Mouse (Mus musculus) hindbrain, embryonic 12.5 days (tissue): Measurements from ENCODE around the gene Nod1. TPM values are rescaled to one million over a fixed set of nuclear protein-coding genes. Genes with fewer than 3 reads are reported as not detected.
"Not testable (repeated sequence)": the region's sequence is repeated elsewhere in the genome, so short reads cannot be mapped to it uniquely, and the experiment has no call there.

Source experiments
- ATAC-seq: fragments of 200-750 bp; cut with Nextera tagmentation; 2 replicates; pipeline ENCODE4 v1.8.0; 2017; ENCODE audit warnings: moderate TSS enrichment; ENCODE audit not compliant: low FRiP score
- H3K27ac ChIP-seq: fragments of 300-500 bp; sonication (generic); 2 replicates; pipeline ENCODE4 v1.5.1; 2016; ENCODE audit warnings: mild to moderate bottlenecking
- H3K27me3 ChIP-seq: fragments of 300-500 bp; sonication (generic); 2 replicates; pipeline ENCODE4 v1.6.1; 2016; ENCODE audit warnings: mild to moderate bottlenecking
- H3K36me3 ChIP-seq: fragments of 300-500 bp; sonication (generic); 2 replicates; pipeline ENCODE4 v1.6.1; 2016; ENCODE audit warnings: mild to moderate bottlenecking
- H3K4me1 ChIP-seq: fragments of 300-500 bp; sonication (generic); 2 replicates; pipeline ENCODE4 v1.6.1; 2016
- H3K4me2 ChIP-seq: fragments of 300-500 bp; sonication (generic); replicated peaks from 2 replicates; pipeline ENCODE4 v1.6.1; 2016; ENCODE audit warnings: mild to moderate bottlenecking
- H3K4me3 ChIP-seq: fragments of 300-500 bp; sonication (generic); 2 replicates; pipeline ENCODE4 v1.5.1; 2016; ENCODE audit warnings: mild to moderate bottlenecking
- H3K9ac ChIP-seq: fragments of 300-500 bp; sonication (generic); 2 replicates; pipeline ENCODE4 v1.6.1; 2016; ENCODE audit warnings: mild to moderate bottlenecking, moderate library complexity
- H3K9me3 ChIP-seq: fragments of 300-500 bp; sonication (generic); replicated peaks from 2 replicates; pipeline ENCODE4 v1.6.1; 2016; ENCODE audit warnings: mild to moderate bottlenecking
- WGBS: fragments of 180-500 bp; shearing (Covaris S2); methylation state at CpG from one replicate; pipeline ENCODE4 v1.1.7; 2016; 5-methylcytosine and 5-hydroxymethylcytosine counted together
- polyA plus RNA-seq: library from polyadenylated mRNA; unstranded; fragments of >200 nt; fragmentation: Nextera tagmentation; extraction: Ambion mirVana; gene quantifications from 2 replicates; pipeline ENCODE4 v1.2.1, GENCODE M21; 2016

Nod1 gene
- polyA plus RNA-seq, 1 experiment from 2014 or later = 5.1 TPM

GRCm38 (mm10) chr6:54972929-54973211 is 458 bp upstream of the Nod1 start:
- Histone ChIP-seq H3K27me3 (peaks cover 14% of the 10 kb centered on the region), H3K9ac (0 out of 2 replicates have a peak overlapping the region, but pooled peaks have one; percentile 57), H3K4me2 (peak overlapping the region; percentile 83), H3K4me1 (0 out of 2 replicates have a peak, but pooled peaks cover 2% of the 10 kb centered on the region), H3K4me3 (peak overlapping the region; percentile 48; the same call in 1 of the 2 replicates), H3K9me3 (no peaks in the 10 kb centered on the region), H3K36me3 (no peaks in the 10 kb centered on the region), H3K27ac (no peak overlapping the region)
- WGBS = 14% methylated on average over 5 of the region's 5 CpGs
- ATAC-seq = no peak

- Histone ChIP-seq H3K9me3 (no peaks in the 10 kb centered on the region), H3K9ac (peak overlapping the region; percentile 57; the same call in 1 of the 2 replicates), H3K27me3 (peaks cover 20% of the 10 kb centered on the region), H3K4me1 (0 out of 2 replicates have a peak, but pooled peaks cover 2% of the 10 kb centered on the region), H3K36me3 (no peaks in the 10 kb centered on the region), H3K4me3 (peak overlapping the region; percentile 48), H3K27ac (no peak overlapping the region), H3K4me2 (peak overlapping the region; percentile 83)
- 12% methylated on average over 8 of the region's 8 CpGs for WGBS
- ATAC-seq = no peak
Observed at GRCm38 (mm10) chr6:54971731-54972110, 691 bp downstream of the Nod1 start.

- no peaks in the 10 kb centered on the region for H3K9me3 ChIP-seq
- H3K9ac ChIP-seq = no peak overlapping the region
- WGBS = 84% methylated on average over 9 of the region's 9 CpGs
Observed at GRCm38 (mm10) chr6:54970506-54970905, 1.9 kb downstream of the Nod1 start.

GRCm38 (mm10) chr6:54969801-54970200 is 2.6 kb downstream of the Nod1 start:
- Histone ChIP-seq H3K27ac (no peak overlapping the region), H3K4me1 (0 out of 2 replicates have a peak, but pooled peaks cover 2% of the 10 kb centered on the region), H3K27me3 (peaks cover 22% of the 10 kb centered on the region), H3K4me3 (no peak overlapping the region), H3K9me3 (no peaks in the 10 kb centered on the region), H3K9ac (no peak overlapping the region), H3K4me2 (no peak overlapping the region), H3K36me3 (no peaks in the 10 kb centered on the region)
- no peak for ATAC-seq
- WGBS = 69% methylated on average over 2 of the region's 2 CpGs

More at GRCm38 (mm10) chr6:54970506-54970905, 1.9 kb downstream of the Nod1 start:
- no peak overlapping the region for H3K4me2 ChIP-seq
- peaks cover 22% of the 10 kb centered on the region for H3K27me3 ChIP-seq
- ATAC-seq = no peak
- no peak overlapping the region for H3K4me3 ChIP-seq
- no peaks in the 10 kb centered on the region for H3K36me3 ChIP-seq
- H3K27ac ChIP-seq = no peak overlapping the region
- H3K4me1 ChIP-seq = 0 out of 2 replicates have a peak, but pooled peaks cover 2% of the 10 kb centered on the region

GRCm38 (mm10) chr6:54967591-54967990 is 4.8 kb downstream of the Nod1 start:
- H3K9ac ChIP-seq = no peak overlapping the region
- no peak overlapping the region for H3K27ac ChIP-seq
- no peak overlapping the region for H3K4me3 ChIP-seq
- H3K4me1 ChIP-seq = no peaks in the 10 kb centered on the region
- peaks cover 19% of the 10 kb centered on the region for H3K27me3 ChIP-seq
- no peaks in the 10 kb centered on the region for H3K36me3 ChIP-seq
- 45% methylated on average over 10 of the region's 10 CpGs for WGBS
- no peaks in the 10 kb centered on the region for H3K9me3 ChIP-seq
- no peak overlapping the region for H3K4me2 ChIP-seq
- no peak for ATAC-seq

- Histone ChIP-seq H3K4me3 (no peak overlapping the region), H3K27me3 (peaks cover 10% of the 10 kb centered on the region), H3K27ac (no peak overlapping the region), H3K4me2 (no peak overlapping the region), H3K9ac (no peak overlapping the region), H3K9me3 (no peaks in the 10 kb centered on the region), H3K4me1 (no peaks in the 10 kb centered on the region), H3K36me3 (no peaks in the 10 kb centered on the region)
- WGBS = 58% methylated on average over 5 of the region's 5 CpGs
- no peak for ATAC-seq
Observed at GRCm38 (mm10) chr6:54965234-54965633, 7.2 kb downstream of the Nod1 start.

GRCm38 (mm10) chr6:54964755-54965154 is 7.7 kb downstream of the Nod1 start:
- WGBS = 44% methylated on average over 1 of the region's 1 CpGs
- Histone ChIP-seq H3K4me2 (no peak overlapping the region), H3K36me3 (no peaks in the 10 kb centered on the region), H3K27me3 (peaks cover 10% of the 10 kb centered on the region), H3K4me1 (no peaks in the 10 kb centered on the region), H3K9ac (no peak overlapping the region), H3K9me3 (no peaks in the 10 kb centered on the region), H3K4me3 (no peak overlapping the region), H3K27ac (no peak overlapping the region)
- no peak for ATAC-seq

- H3K27me3 ChIP-seq = peaks cover 10% of the 10 kb centered on the region
- WGBS = 79% methylated on average over 2 of the region's 2 CpGs
- ATAC-seq = no peak
Observed at GRCm38 (mm10) chr6:54963599-54963998, 8.8 kb downstream of the Nod1 start.

GRCm38 (mm10) chr6:54957655-54958054 is 14.8 kb downstream of the Nod1 start:
- H3K27ac ChIP-seq = no peak overlapping the region
- no peaks in the 10 kb centered on the region for H3K27me3 ChIP-seq

More at GRCm38 (mm10) chr6:54963599-54963998, 8.8 kb downstream of the Nod1 start:
- Histone ChIP-seq H3K9me3 (no peaks in the 10 kb centered on the region), H3K4me2 (no peak overlapping the region), H3K4me3 (no peak overlapping the region), H3K4me1 (no peaks in the 10 kb centered on the region), H3K36me3 (no peaks in the 10 kb centered on the region), H3K9ac (no peak overlapping the region), H3K27ac (no peak overlapping the region)

GRCm38 (mm10) chr6:54956425-54956824 is 16.0 kb downstream of the Nod1 start:
- no peak overlapping the region for H3K9ac ChIP-seq
- no peaks in the 10 kb centered on the region for H3K36me3 ChIP-seq
- H3K4me1 ChIP-seq = no peaks in the 10 kb centered on the region
- no peak overlapping the region for H3K4me2 ChIP-seq
- WGBS = 70% methylated on average over 1 of the region's 1 CpGs
- no peak for ATAC-seq
- no peak overlapping the region for H3K4me3 ChIP-seq
- no peaks in the 10 kb centered on the region for H3K9me3 ChIP-seq
- H3K27me3 ChIP-seq = no peaks in the 10 kb centered on the region
- H3K27ac ChIP-seq = no peak overlapping the region

More at GRCm38 (mm10) chr6:54957655-54958054, 14.8 kb downstream of the Nod1 start:
- WGBS = 83% methylated on average over 8 of the region's 8 CpGs
- ATAC-seq = no peak
- Histone ChIP-seq H3K36me3 (no peaks in the 10 kb centered on the region), H3K4me2 (no peak overlapping the region), H3K9ac (no peak overlapping the region), H3K4me1 (no peaks in the 10 kb centered on the region), H3K4me3 (no peak overlapping the region), H3K9me3 (no peaks in the 10 kb centered on the region)

- no peak overlapping the region for H3K4me3 ChIP-seq
- no peak overlapping the region for H3K9ac ChIP-seq
- ATAC-seq = no peak
- no peaks in the 10 kb centered on the region for H3K27me3 ChIP-seq
- H3K4me2 ChIP-seq = no peak overlapping the region
- no peaks in the 10 kb centered on the region for H3K9me3 ChIP-seq
- H3K4me1 ChIP-seq = no peaks in the 10 kb centered on the region
- H3K27ac ChIP-seq = no peak overlapping the region
- H3K36me3 ChIP-seq = no peaks in the 10 kb centered on the region
Observed at GRCm38 (mm10) chr6:54955949-54956348, 16.5 kb downstream of the Nod1 start.

- Histone ChIP-seq H3K27ac (no peak overlapping the region), H3K4me1 (no peaks in the 10 kb centered on the region), H3K9me3 (no peaks in the 10 kb centered on the region), H3K9ac (no peak overlapping the region), H3K4me2 (no peak overlapping the region), H3K36me3 (no peaks in the 10 kb centered on the region), H3K27me3 (no peaks in the 10 kb centered on the region), H3K4me3 (no peak overlapping the region)
- 93% methylated on average over 10 of the region's 10 CpGs for WGBS
- no peak for ATAC-seq
Observed at GRCm38 (mm10) chr6:54954659-54955414, 17.6 kb downstream of the Nod1 start.

- H3K4me3 ChIP-seq, ATAC-seq, H3K9ac ChIP-seq, H3K36me3 ChIP-seq, H3K9me3 ChIP-seq, H3K4me1 ChIP-seq, H3K27me3 ChIP-seq, H3K4me2 ChIP-seq, H3K27ac ChIP-seq: not testable (repeated sequence)
- 77% methylated on average over 4 of the region's 4 CpGs for WGBS
Observed at GRCm38 (mm10) chr6:54953399-54953798, 19.0 kb downstream of the Nod1 start.
